Mouse (Mus musculus) neural tube, embryonic 14.5 days (tissue): Measurements from ENCODE around the gene Sacs. TPM values are rescaled to one million over a fixed set of nuclear protein-coding genes. Genes with fewer than 3 reads are reported as not detected.

Experiments used
- ATAC-seq: fragments of 200-750 bp; cut with Nextera tagmentation; 2 replicates; pipeline ENCODE4 v1.8.0; 2017; ENCODE audit warnings: low read depth, mild to moderate bottlenecking, moderate TSS enrichment, moderate library complexity
- H3K27ac ChIP-seq: fragments of 300-500 bp; sonication (generic); 2 replicates; pipeline ENCODE4 v1.5.1; 2014; ENCODE audit warnings: low read depth, mild to moderate bottlenecking, control low read depth, low read length, moderate library complexity, mixed read lengths
- H3K27me3 ChIP-seq: fragments of 300-500 bp; sonication (generic); 2 replicates; pipeline ENCODE4 v1.6.1; 2014; ENCODE audit warnings: low read length; ENCODE audit not compliant: control insufficient read depth, insufficient read depth
- H3K36me3 ChIP-seq: fragments of 300-500 bp; sonication (generic); 2 replicates; pipeline ENCODE4 v1.6.1; 2014; ENCODE audit warnings: low read length, mixed read lengths; ENCODE audit not compliant: control insufficient read depth, insufficient read depth
- H3K4me1 ChIP-seq: fragments of 300-500 bp; sonication (generic); 2 replicates; pipeline ENCODE4 v1.6.1; 2014; ENCODE audit warnings: low read length; ENCODE audit not compliant: control insufficient read depth, insufficient read depth
- H3K4me2 ChIP-seq: fragments of 300-500 bp; sonication (generic); 2 replicates; pipeline ENCODE4 v1.6.1; 2014; ENCODE audit warnings: mild to moderate bottlenecking, low read depth, low read length, control low read depth
- H3K4me3 ChIP-seq: fragments of 300-500 bp; sonication (generic); 2 replicates; pipeline ENCODE4 v1.5.1; 2014; ENCODE audit warnings: low read depth, low read length, control low read depth, mixed read lengths
- H3K9ac ChIP-seq: fragments of 300-500 bp; sonication (generic); replicated peaks from 2 replicates; pipeline ENCODE4 v1.6.1; 2014; ENCODE audit warnings: low read depth, mild to moderate bottlenecking, control low read depth, low read length, mixed read lengths
- H3K9me3 ChIP-seq: fragments of 300-500 bp; sonication (generic); 2 replicates; pipeline ENCODE4 v1.6.1; 2016; ENCODE audit warnings: low read length; ENCODE audit not compliant: control insufficient read depth
- WGBS: fragments of 180-500 bp; shearing (Covaris S2); extraction: QIAGEN DNeasy Blood & Tissue Kit; methylation state at CpG from one replicate; pipeline ENCODE4 v1.1.7; 2014; 5-methylcytosine and 5-hydroxymethylcytosine counted together
- polyA plus RNA-seq: library from polyadenylated mRNA; unstranded; fragments of >200 nt; fragmentation: Nextera tagmentation; extraction: Ambion mirVana; gene quantifications from 2 replicates; pipeline ENCODE4 v1.2.1, GENCODE M21; 2014

Sacs gene
- polyA plus RNA-seq, 1 experiment from 2014 or later, result 19.5 TPM

DNA sequence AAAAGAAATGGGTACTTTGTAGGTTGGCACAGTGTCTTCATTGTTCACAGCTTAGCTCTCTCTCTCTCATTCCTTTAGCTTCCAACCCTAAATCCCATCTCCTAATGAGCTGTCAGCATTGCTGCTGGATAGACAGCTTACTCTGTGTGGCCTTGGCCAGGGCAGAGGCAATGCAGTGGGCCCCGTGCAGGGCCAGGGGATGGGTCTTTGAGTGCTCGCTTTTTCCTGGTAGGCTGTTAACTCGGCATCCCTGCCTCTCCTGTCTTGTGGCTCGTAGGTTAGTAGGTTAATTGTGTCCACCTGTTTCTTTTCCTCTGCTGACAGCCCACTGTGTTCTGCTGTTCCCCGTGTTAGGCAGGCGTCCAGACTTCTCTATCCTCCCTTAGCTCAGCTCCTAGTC, 84.2 kb downstream of the Sacs start:
- no peak for ATAC-seq
- no peak overlapping the region for H3K9ac ChIP-seq
- H3K4me3 ChIP-seq, result no peak overlapping the region
- no peaks in the 10 kb centered on the region for H3K9me3 ChIP-seq
- no peak overlapping the region for H3K4me2 ChIP-seq
- H3K36me3 ChIP-seq, result no peaks in the 10 kb centered on the region
- no peaks in the 10 kb centered on the region for H3K4me1 ChIP-seq
- H3K27ac ChIP-seq, result no peak overlapping the region
- H3K27me3 ChIP-seq, result no peaks in the 10 kb centered on the region
- WGBS, result 51% methylated on average over 6 of the region's 6 CpGs

DNA sequence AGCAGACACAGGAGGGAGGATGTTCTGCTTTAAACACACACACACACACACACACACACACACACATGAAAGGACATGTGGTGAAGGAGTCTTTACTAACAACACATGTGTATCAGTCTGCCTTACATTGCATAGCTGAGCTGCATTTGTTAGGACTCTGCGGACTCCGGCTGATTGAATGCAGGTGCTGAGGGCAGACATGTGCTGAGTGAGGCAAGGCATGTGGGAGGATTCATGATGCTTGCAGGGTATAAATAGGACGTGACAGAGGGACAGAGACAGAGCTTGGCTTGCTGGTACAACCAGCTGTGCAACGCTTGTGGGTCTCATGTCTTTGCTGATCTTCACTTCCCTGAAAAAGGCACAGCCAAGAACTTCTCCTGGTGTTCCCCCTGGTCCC, 85.5 kb downstream of the Sacs start:
- no peak for ATAC-seq
- Histone ChIP-seq H3K9me3 (no peaks in the 10 kb centered on the region), H3K36me3 (no peaks in the 10 kb centered on the region), H3K9ac (no peak overlapping the region), H3K4me2 (no peak overlapping the region), H3K4me1 (no peaks in the 10 kb centered on the region), H3K4me3 (no peak overlapping the region), H3K27me3 (no peaks in the 10 kb centered on the region), H3K27ac (no peak overlapping the region)
- 76% methylated on average over 4 of the region's 4 CpGs for WGBS

DNA sequence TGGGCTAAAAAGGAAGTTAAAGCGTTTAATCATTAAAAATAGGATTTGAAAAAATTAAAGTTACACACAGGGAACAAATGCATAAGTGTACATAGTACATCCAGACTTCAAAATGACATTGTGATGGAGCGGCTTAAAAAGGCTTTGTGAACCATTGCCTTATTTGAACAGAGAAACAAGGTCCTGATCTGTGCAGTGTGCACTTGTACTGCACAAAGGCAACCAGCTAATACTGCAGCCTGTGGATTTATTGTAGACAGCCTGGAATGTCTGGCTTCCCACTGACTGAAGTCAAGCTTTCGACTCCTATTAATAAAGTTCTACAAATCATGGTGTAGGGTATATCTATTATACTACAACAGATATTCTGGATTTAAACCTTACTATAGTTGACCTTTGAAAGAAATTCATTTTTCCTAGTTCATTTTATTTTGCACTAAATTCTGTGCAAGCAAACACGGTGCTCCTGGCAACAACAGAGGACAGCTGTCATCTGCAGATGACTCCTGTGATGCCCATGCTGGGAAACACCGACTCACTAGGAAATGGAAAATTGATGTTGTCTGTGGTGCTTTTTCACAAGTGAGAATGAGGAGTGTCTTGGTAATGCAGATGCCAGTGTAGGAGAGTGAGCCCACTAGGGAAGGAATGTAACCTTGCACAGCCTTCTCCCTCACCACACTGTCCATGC, 86.3 kb downstream of the Sacs start:
- Histone ChIP-seq H3K9ac (no peak overlapping the region), H3K27ac (no peak overlapping the region), H3K9me3 (no peaks in the 10 kb centered on the region), H3K4me3 (no peak overlapping the region), H3K36me3 (no peaks in the 10 kb centered on the region), H3K27me3 (no peaks in the 10 kb centered on the region), H3K4me1 (no peaks in the 10 kb centered on the region), H3K4me2 (no peak overlapping the region)
- 79% methylated on average over 5 of the region's 5 CpGs for WGBS
- no peak for ATAC-seq

DNA sequence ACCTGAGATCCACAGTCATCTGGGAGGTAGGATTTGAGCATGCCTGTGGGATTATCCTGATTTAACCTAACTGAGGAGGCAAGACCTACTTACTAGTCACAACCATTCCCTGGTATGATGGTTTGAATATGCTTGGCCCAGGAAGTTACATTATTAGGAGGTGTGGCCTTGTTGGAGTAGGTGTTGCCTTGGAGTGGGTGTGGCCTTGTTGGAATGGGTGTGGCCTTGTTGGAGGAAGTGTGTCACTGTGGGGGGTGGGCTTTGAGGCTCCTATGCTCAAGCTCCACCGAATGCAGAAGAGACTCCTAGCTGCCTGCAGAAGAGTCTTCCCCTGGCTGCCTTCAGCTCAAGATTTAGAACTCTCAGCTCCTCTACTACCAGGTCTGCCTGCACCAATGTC, 87.9 kb downstream of the Sacs start:
- no peak for ATAC-seq
- Histone ChIP-seq H3K4me3 (no peak overlapping the region), H3K27ac (no peak overlapping the region), H3K36me3 (no peaks in the 10 kb centered on the region), H3K4me2 (no peak overlapping the region), H3K9ac (no peak overlapping the region), H3K9me3 (no peaks in the 10 kb centered on the region), H3K4me1 (no peaks in the 10 kb centered on the region), H3K27me3 (no peaks in the 10 kb centered on the region)
- 67% methylated on average over 1 of the region's 1 CpGs for WGBS

DNA sequence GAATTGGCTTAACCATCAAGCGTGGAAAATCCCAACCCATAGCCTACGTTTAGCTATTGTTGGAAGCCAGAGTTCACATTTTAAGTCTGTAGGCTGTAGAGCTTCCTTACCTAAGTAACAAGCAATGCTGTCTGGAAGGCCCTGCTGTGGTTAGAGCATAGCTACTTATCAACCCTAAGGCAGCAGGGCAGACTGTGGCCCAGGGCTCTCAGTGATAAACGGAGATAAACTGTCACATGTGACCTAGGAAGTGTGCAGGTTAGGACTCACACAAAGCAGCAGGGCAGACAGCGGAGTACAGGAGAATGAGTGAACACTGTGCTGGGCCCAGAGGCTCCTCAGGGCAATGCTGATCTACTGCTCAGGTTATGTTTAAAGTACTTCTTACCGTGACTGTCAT, 91.5 kb downstream of the Sacs start:
- no peaks in the 10 kb centered on the region for H3K9me3 ChIP-seq
- WGBS, result 97% methylated on average over 5 of the region's 5 CpGs
- no peaks in the 10 kb centered on the region for H3K36me3 ChIP-seq
- H3K4me2 ChIP-seq, result no peak overlapping the region
- H3K9ac ChIP-seq, result no peak overlapping the region
- ATAC-seq, result no peak
- H3K4me1 ChIP-seq, result no peaks in the 10 kb centered on the region
- no peak overlapping the region for H3K27ac ChIP-seq
- no peak overlapping the region for H3K4me3 ChIP-seq
- no peaks in the 10 kb centered on the region for H3K27me3 ChIP-seq

DNA sequence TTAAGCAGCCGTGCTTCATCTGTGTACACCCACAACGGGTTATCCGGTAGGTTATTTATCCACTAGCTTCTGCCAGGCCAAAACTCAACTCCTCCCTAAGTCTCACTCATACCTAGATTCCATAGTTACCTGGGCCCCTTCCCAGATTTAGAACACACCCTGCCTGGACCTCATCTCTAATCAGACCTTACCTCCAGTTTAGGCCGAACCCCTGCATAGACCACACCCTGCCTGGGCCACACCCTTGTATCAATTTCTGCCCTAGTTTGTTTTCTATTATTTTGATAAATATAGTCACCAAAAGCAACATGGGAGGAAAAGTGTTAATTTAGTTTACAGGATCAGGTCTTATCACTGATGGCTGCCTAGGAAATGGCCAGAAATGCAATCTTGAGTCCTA, 91.9 kb downstream of the Sacs start:
- Histone ChIP-seq H3K36me3 (no peaks in the 10 kb centered on the region), H3K4me1 (no peaks in the 10 kb centered on the region), H3K4me3 (no peak overlapping the region), H3K9ac (no peak overlapping the region), H3K27ac (no peak overlapping the region), H3K4me2 (no peak overlapping the region), H3K27me3 (no peaks in the 10 kb centered on the region), H3K9me3 (no peaks in the 10 kb centered on the region)
- no peak for ATAC-seq
- WGBS, result 92% methylated on average over 4 of the region's 4 CpGs

DNA sequence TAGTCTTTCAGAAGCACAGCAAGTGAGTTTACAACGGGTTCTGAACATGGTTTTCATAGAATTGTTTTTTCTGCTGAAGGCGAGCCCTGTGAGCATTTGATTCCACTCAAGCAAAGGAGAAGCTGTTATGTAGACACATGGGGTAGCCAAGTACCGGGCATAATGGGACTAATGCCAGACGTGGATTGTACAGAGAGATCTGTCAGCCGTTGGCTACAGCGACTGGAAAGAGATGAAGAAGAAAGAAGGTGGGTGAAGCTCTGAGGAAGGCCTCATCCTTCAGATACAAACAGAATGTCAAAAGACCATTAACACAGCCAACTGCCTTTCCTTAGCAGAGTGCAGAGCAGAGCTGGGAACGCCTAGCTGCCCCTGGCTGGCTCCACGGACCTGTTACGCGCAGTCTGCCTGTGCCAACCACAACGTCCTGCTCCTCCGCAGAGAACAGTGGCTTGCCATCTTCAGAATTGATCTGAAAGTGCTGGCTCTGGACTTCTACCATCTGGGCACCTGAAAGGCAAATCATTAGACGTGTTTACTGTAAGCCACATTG, 93.8 kb downstream of the Sacs start:
- no peak overlapping the region for H3K4me3 ChIP-seq
- H3K27ac ChIP-seq, result no peak overlapping the region
- H3K36me3 ChIP-seq, result no peaks in the 10 kb centered on the region
- H3K4me1 ChIP-seq, result no peaks in the 10 kb centered on the region
- H3K9me3 ChIP-seq, result no peaks in the 10 kb centered on the region
- WGBS, result 89% methylated on average over 13 of the region's 13 CpGs
- no peak overlapping the region for H3K9ac ChIP-seq
- H3K4me2 ChIP-seq, result no peak overlapping the region
- no peaks in the 10 kb centered on the region for H3K27me3 ChIP-seq
- no peak for ATAC-seq

DNA sequence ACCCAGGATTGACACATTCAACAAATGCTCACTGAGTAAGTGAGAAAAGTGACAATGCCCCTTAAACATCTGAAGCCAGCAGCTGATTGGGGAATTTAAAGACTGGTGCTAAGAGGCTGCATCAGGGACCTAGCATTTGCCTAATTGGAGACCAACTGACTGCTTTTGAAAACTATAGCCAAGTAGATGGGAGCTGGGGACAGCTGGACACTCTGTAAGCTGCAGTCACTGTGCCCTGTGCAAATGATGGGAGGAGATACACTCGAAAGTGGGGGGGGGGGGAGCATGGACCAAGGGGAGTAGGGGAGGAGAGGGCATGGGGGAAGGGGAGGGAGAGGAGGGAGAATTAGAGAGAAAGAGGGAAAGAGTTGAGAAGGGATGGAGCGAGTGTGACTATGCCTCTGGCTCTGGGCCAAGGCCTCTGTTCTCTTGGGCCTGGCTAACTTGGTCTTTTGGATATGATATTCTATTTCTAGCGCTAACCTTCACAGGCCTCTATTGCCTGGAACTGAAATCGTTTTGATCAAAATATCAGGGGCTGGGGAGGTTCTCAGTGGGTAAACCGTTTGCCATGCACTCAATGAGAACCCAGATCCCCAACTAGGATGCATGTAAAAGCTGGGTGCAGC, 97.7 kb downstream of the Sacs start:
- Histone ChIP-seq H3K9ac (no peak overlapping the region), H3K27ac (no peak overlapping the region), H3K4me3 (no peak overlapping the region), H3K27me3 (no peaks in the 10 kb centered on the region), H3K36me3 (no peaks in the 10 kb centered on the region), H3K4me2 (no peak overlapping the region), H3K9me3 (no peaks in the 10 kb centered on the region), H3K4me1 (no peaks in the 10 kb centered on the region)
- 71% methylated on average over 5 of the region's 5 CpGs for WGBS
- no peak for ATAC-seq

DNA sequence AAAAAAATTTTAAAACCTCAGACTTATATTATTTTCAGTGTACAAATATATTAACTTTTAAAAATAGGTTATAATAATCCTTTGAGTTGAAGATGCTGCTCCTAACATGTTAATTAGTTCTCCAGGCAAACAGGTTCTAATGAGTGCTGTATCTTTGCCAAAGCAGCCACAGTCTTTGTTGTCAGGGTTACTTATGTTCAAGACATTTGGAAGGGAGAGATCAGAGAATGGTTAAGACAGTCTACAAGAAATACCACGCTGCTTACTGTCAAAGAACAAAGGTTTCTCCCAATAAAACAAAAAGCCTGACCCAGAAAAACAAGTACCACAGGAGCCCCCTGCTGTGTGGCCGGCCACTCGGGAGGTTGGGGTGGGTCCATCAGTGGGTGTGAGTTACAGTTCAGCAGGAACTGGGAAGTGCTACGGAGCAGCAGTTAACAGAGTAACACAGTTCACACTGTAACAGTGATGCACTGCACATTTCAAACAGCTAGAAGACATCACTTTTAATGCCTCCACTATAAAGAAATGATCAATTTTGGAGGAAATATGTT, 98.9 kb downstream of the Sacs start:
- H3K9me3 ChIP-seq, result no peaks in the 10 kb centered on the region
- WGBS, result 11% methylated on average over 4 of the region's 4 CpGs
- no peak overlapping the region for H3K4me3 ChIP-seq
- H3K27ac ChIP-seq, result no peak overlapping the region
- H3K27me3 ChIP-seq, result no peaks in the 10 kb centered on the region
- H3K36me3 ChIP-seq, result no peaks in the 10 kb centered on the region
- no peak overlapping the region for H3K4me2 ChIP-seq
- no peak overlapping the region for H3K9ac ChIP-seq
- no peaks in the 10 kb centered on the region for H3K4me1 ChIP-seq
- no peak for ATAC-seq
